Mouse (Mus musculus) heart, embryonic 11.5 days (tissue): ENCODE results near the gene Pam. TPM values are rescaled to one million over a fixed set of nuclear protein-coding genes. Genes with fewer than 3 reads are reported as not detected.

Experiments used
- ATAC-seq: fragments of 200-750 bp; cut with Nextera tagmentation; replicated peaks from 2 replicates; pipeline ENCODE4 v1.8.0; 2017; ENCODE audit warnings: moderate library complexity; ENCODE audit not compliant: insufficient number of reproducible peaks, low FRiP score, low TSS enrichment
- H3K27ac ChIP-seq: fragments of 300-500 bp; sonication (generic); 2 replicates; pipeline ENCODE4 v1.5.1; 2014; ENCODE audit warnings: mild to moderate bottlenecking, low read depth, low read length
- H3K27me3 ChIP-seq: fragments of 300-500 bp; sonication (generic); 2 replicates; pipeline ENCODE4 v1.6.1; 2014; ENCODE audit warnings: mild to moderate bottlenecking, low read length, mixed read lengths; ENCODE audit not compliant: control insufficient read depth, insufficient read depth
- H3K36me3 ChIP-seq: fragments of 300-500 bp; sonication (generic); 2 replicates; pipeline ENCODE4 v1.6.1; 2014; ENCODE audit warnings: mild to moderate bottlenecking, low read length, moderate library complexity, mixed read lengths; ENCODE audit not compliant: control insufficient read depth, insufficient read depth
- H3K4me1 ChIP-seq: fragments of 300-500 bp; sonication (generic); 2 replicates; pipeline ENCODE4 v1.6.1; 2014; ENCODE audit warnings: low read length; ENCODE audit not compliant: control insufficient read depth, insufficient read depth
- H3K4me2 ChIP-seq: fragments of 300-500 bp; sonication (generic); 2 replicates; pipeline ENCODE4 v1.6.1; 2014; ENCODE audit warnings: mild to moderate bottlenecking, moderate library complexity
- H3K4me3 ChIP-seq: fragments of 300-500 bp; sonication (generic); 2 replicates; pipeline ENCODE4 v1.5.1; 2014; ENCODE audit warnings: low read depth, low read length
- H3K9ac ChIP-seq: fragments of 300-500 bp; sonication (generic); 2 replicates; pipeline ENCODE4 v1.6.1; 2014; ENCODE audit warnings: mild to moderate bottlenecking, low read depth, low read length, moderate library complexity
- H3K9me3 ChIP-seq: fragments of 300-500 bp; sonication (generic); replicated peaks from 2 replicates; pipeline ENCODE4 v1.6.1; 2016; ENCODE audit warnings: low read length; ENCODE audit not compliant: control insufficient read depth
- WGBS: fragments of 180-500 bp; shearing (Covaris S2); extraction: QIAGEN DNeasy Blood & Tissue Kit; methylation state at CpG from one replicate; pipeline ENCODE4 v1.1.7; 2014; ENCODE audit not compliant: insufficient replicate concordance; 5-methylcytosine and 5-hydroxymethylcytosine counted together
- polyA plus RNA-seq: library from polyadenylated mRNA; unstranded; fragments of >200 nt; fragmentation: Nextera tagmentation; extraction: Ambion mirVana; gene quantifications from 2 replicates; pipeline ENCODE4 v1.2.1, GENCODE M21; 2014

Pam gene
- polyA plus RNA-seq, 1 experiment from 2014 or later = 317 TPM

- no peak for ATAC-seq
- Histone ChIP-seq H3K9ac (no peak overlapping the region), H3K27ac (peak overlapping the region; percentile 41; the same call in 1 of the 2 replicates), H3K27me3 (no peaks in the 10 kb centered on the region), H3K4me1 (0 out of 2 replicates have a peak, but pooled peaks cover 3% of the 10 kb centered on the region), H3K9me3 (no peaks in the 10 kb centered on the region), H3K4me3 (no peak overlapping the region), H3K4me2 (no peak overlapping the region), H3K36me3 (no peaks in the 10 kb centered on the region)
- WGBS = 50% methylated on average over 3 of the region's 3 CpGs
Observed at GRCm38 (mm10) chr1:97787674-97788073, 307.8 kb downstream of the Pam start.

- no peak overlapping the region for H3K4me3 ChIP-seq
- no peaks in the 10 kb centered on the region for H3K9me3 ChIP-seq
- H3K27ac ChIP-seq = no peak overlapping the region
- no peaks in the 10 kb centered on the region for H3K27me3 ChIP-seq
- 0 out of 2 replicates have a peak, but pooled peaks cover 3% of the 10 kb centered on the region for H3K4me1 ChIP-seq
- ATAC-seq = no peak
- WGBS = 84% methylated on average over 11 of the region's 11 CpGs
- no peak overlapping the region for H3K9ac ChIP-seq
- H3K4me2 ChIP-seq = no peak overlapping the region
- no peaks in the 10 kb centered on the region for H3K36me3 ChIP-seq
Observed at GRCm38 (mm10) chr1:97785685-97786393, 309.6 kb downstream of the Pam start.

- Histone ChIP-seq H3K4me1 (0 out of 2 replicates have a peak, but pooled peaks cover 3% of the 10 kb centered on the region), H3K9me3 (no peaks in the 10 kb centered on the region), H3K4me3 (no peak overlapping the region), H3K9ac (no peak overlapping the region), H3K4me2 (no peak overlapping the region), H3K27ac (no peak overlapping the region), H3K27me3 (no peaks in the 10 kb centered on the region), H3K36me3 (no peaks in the 10 kb centered on the region)
- no peak for ATAC-seq
- WGBS = 81% methylated on average over 7 of the region's 7 CpGs
Observed at GRCm38 (mm10) chr1:97784928-97785327, 310.5 kb downstream of the Pam start.

GRCm38 (mm10) chr1:97781674-97782073 lies 313.8 kb downstream of the Pam start:
- 87% methylated on average over 7 of the region's 7 CpGs for WGBS
- Histone ChIP-seq H3K4me3 (no peak overlapping the region), H3K36me3 (no peaks in the 10 kb centered on the region), H3K27ac (no peak overlapping the region), H3K4me2 (no peak overlapping the region), H3K4me1 (no peaks in the 10 kb centered on the region), H3K9me3 (no peaks in the 10 kb centered on the region), H3K9ac (no peak overlapping the region), H3K27me3 (no peaks in the 10 kb centered on the region)
- ATAC-seq = no peak

- Histone ChIP-seq H3K9ac (no peak overlapping the region), H3K36me3 (no peaks in the 10 kb centered on the region), H3K27me3 (no peaks in the 10 kb centered on the region), H3K9me3 (no peaks in the 10 kb centered on the region), H3K4me1 (peaks cover 3% of the 10 kb centered on the region; the same call in 1 of the 2 replicates), H3K4me2 (no peak overlapping the region), H3K4me3 (no peak overlapping the region), H3K27ac (no peak overlapping the region)
- WGBS = 94% methylated on average over 2 of the region's 2 CpGs
- ATAC-seq = no peak
Observed at GRCm38 (mm10) chr1:97773973-97774372, 321.5 kb downstream of the Pam start.

- no peak overlapping the region for H3K4me2 ChIP-seq
- no peaks in the 10 kb centered on the region for H3K27me3 ChIP-seq
- H3K9me3 ChIP-seq = no peaks in the 10 kb centered on the region
- no peak overlapping the region for H3K4me3 ChIP-seq
- no peak for ATAC-seq
- H3K9ac ChIP-seq = no peak overlapping the region
- no peak overlapping the region for H3K27ac ChIP-seq
- WGBS = 78% methylated on average over 6 of the region's 6 CpGs
- H3K4me1 ChIP-seq = peaks cover 3% of the 10 kb centered on the region; the same call in 1 of the 2 replicates
- no peaks in the 10 kb centered on the region for H3K36me3 ChIP-seq
Observed at GRCm38 (mm10) chr1:97773362-97773761, 322.1 kb downstream of the Pam start.

- Histone ChIP-seq H3K27ac (no peak overlapping the region), H3K9ac (no peak overlapping the region), H3K4me2 (no peak overlapping the region)
Observed at GRCm38 (mm10) chr1:97771727-97772126, 323.7 kb downstream of the Pam start.

GRCm38 (mm10) chr1:97771118-97771517 lies 324.3 kb downstream of the Pam start:
- Histone ChIP-seq H3K27me3 (no peaks in the 10 kb centered on the region), H3K9ac (no peak overlapping the region), H3K36me3 (no peaks in the 10 kb centered on the region), H3K27ac (no peak overlapping the region), H3K9me3 (no peaks in the 10 kb centered on the region), H3K4me1 (peaks cover 6% of the 10 kb centered on the region), H3K4me3 (peak overlapping the region; percentile 16), H3K4me2 (peak overlapping the region; percentile 70)
- ATAC-seq = no peak
- 66% methylated on average over 7 of the region's 7 CpGs for WGBS

More at GRCm38 (mm10) chr1:97771727-97772126, 323.7 kb downstream of the Pam start:
- Histone ChIP-seq H3K36me3 (no peaks in the 10 kb centered on the region), H3K9me3 (no peaks in the 10 kb centered on the region), H3K4me3 (no peak overlapping the region), H3K27me3 (no peaks in the 10 kb centered on the region), H3K4me1 (peaks cover 6% of the 10 kb centered on the region)
- no peak for ATAC-seq
- WGBS = 88% methylated on average over 5 of the region's 5 CpGs
